Mouse (Mus musculus) right cerebral cortex, postnatal 25 days (tissue): ENCODE measurements at regions not wholly inside any gene's neighbourhood (a gene's known extent, or its start where the extent isn't known, plus 50 kb on each side); places are given as distances from the start of the nearest gene placed in this dataset.
"Not testable (repeated sequence)": the region's sequence is repeated elsewhere in the genome, so short reads cannot be mapped to it uniquely, and the experiment has no call there.

Source experiments
- DNase-seq: peaks from one replicate; pipeline ENCODE4 v3.0.0; 2022

- no peak for DNase-seq
Observed at GRCm38 (mm10) chr13:6837446-6837845, 188.9 kb upstream of the Pfkp start.

- no peak for DNase-seq
Observed at GRCm38 (mm10) chr13:6837075-6837422, 188.5 kb upstream of the Pfkp start.

DNA sequence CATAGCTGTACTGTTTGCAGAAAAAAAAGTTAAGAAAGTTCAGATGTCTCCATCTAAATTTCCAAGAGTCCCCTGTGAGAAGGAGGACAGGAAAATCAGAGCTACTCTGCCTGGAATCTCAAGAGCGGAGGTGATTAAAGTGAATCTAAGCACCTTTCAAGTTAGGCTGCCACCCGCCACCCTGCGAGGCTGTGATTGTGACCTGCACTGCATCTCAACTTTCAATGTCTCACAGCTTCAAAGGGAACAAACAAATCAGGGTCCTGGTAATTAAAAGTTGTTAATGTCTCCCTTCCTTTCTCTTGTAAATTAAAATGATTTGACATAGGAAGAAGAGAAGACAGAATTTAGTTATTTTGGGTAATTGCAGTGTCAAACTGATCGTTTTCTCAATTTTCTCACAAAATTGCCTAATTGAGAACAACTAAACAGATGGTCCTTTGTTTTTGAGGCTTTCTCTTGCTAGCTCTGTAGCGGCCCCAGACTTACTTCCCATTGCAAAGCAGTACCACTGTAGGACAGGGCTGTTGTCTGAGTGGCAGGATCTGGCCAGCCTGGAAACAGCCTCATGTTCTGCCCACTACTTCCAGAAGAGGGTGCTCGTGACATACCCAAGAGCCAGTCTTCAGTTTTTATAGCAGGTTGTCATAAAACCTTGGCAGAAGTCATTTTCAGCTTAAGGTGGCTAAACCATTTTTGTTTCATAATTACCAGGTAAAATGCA lies 187.9 kb upstream of the Pfkp start:
- peak; percentile 47 for DNase-seq

GRCm38 (mm10) chr13:6829882-6830281 lies 181.3 kb upstream of the Pfkp start:
- DNase-seq: no peak

DNA sequence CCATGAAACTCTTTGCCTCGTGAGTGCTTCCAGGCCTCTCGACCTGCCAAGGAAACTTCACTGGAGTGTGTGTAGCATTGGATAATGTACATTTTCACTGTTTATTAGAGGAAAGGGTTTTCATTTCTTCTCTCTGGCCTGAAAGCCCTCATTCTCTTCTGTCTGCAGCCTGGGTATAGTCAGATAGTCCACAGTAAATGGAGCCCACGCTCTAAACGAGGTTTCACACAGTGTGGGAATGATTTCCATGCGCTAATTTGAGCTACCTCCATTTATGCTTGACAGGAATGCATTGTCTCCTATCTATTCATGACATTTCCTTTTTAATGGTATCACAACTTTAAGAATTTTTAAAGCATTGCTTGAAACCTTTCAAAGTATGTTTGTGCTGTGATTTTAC lies 180.8 kb upstream of the Pfkp start:
- no peak for DNase-seq

GRCm38 (mm10) chr13:6828601-6829330 lies 180.2 kb upstream of the Pfkp start:
- not testable (repeated sequence) for DNase-seq

DNA sequence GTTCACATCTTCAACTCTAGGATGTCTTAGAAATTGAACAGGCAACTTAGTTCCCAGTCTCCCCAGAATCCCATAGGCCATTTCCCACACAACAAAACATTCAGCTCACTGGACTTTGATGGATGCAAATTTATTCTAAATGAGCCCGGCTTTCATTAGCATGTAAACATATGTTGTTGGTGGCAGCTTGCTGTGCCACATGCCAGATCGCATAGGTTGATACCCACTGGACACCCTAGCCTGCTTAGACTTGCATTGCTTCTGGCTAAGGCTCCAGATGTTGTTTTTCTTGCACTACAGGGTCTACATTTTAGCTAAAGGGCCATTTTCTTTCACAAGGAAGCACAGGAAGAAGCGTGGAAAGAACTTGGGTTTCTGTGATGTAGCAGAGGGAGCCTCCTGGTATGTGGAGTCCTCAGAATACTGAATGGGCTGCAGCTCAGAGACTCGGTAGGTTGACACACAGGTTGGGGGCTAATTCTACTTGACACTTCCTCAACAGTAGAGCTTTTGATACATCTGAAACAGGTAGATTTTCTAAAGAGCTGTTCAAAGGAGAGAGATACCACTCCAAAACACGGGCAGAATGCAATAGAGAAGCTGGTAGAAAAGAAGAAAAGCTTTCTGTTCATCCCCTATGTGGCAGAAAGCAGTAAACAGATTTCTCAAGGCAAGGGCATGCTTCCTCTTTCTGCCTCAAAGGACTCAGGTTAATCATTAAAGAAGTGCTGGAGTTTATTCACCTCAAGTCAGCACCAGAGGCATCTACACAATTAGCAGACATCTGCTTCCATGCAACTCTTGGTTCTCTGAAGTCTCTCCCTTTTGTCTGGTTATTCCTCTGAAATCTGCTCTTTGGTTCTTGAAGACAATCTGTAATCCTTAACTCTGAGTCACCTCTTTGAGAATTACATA lies 153.9 kb upstream of the Pfkp start:
- DNase-seq: no peak

DNA sequence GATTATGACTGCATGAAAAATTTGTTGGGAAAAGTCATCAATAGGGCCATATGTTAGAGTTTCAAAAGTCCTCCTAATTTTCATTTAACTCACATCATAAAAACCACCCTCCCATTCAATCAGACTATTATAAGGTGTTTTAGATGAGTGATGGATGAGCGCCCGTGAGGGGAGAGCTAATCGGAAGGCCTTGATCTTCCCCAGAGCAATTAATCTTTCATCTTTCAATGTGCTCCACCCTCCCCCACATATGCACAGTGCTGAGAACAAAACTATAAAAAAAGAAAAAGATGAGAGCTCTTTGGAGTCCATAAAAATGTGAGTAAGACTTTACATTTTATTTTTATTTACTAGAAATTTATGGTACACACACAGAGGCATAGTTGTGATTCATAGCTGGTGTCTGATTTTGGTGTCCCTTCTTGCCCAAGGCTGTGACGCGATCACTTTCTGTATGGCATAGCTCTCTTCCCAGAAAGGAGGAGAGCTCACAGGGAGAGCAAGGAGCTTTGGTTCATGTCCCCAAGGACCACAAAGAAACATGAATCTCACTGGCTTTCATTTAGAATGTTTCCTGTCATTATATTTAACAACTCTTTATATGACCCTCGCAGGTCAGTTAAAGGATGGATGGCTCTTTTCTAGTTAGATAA lies 119.5 kb upstream of the Pfkp start:
- no peak for DNase-seq

DNA sequence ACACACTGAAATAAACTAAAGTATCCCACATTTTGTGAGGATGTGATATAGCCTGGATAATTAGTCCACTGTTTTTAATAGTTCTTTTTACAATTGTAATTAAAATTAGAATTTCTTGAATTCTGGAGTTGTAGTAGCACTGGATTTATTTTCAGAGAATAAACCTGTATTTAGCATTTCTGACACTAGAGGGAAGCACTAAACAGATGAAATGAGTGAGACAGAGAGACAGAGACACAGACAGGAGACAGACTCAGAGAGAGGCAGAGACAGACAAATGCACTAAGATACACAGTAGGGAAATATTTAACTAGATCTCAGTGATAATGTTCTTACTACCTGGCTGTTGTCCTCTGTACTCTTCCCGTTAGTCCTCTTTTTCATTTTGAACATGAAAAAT lies 108.6 kb upstream of the Pfkp start:
- DNase-seq: no peak

DNA sequence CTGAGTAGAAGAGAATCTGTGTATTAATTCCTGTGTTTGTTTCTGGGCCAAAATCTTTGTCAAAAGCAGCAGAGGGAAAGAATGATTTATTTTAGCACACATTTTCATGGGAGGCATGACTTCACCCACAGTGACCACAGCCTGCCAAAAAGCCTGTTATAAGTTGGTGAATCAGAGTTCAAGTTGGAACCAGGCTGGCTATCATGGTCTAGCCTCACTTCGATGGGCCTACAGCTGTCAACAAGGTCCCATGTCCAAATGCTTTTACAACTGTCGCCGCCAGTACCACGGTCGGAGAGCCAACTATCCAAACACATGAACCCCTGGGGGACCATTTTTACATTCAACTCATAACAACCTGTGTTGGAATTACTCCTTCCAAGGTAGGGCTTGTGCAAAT lies 103.0 kb upstream of the Pfkp start:
- no peak for DNase-seq

DNA sequence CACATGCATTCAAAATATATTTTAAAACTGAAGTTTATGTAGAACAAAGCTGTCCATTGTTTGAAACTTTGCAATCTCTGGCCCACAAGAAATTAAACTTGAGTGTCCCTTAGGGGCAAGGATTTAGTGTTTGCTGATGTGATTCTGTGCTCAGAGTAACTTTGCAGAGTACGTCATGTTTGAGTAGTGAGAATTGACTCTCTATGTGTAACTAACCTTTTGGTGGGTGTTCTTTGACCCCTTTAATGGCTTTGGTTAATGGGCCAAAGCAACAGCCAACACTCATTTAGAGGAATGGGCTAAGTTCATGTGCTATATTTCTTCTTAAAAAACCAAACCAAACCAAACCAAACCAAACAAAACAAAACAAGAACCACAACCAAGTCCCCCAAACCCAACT lies 102.6 kb upstream of the Pfkp start:
- DNase-seq: no peak

- no peak for DNase-seq
Observed at GRCm38 (mm10) chr13:6741916-6742315, 93.3 kb upstream of the Pfkp start.

DNA sequence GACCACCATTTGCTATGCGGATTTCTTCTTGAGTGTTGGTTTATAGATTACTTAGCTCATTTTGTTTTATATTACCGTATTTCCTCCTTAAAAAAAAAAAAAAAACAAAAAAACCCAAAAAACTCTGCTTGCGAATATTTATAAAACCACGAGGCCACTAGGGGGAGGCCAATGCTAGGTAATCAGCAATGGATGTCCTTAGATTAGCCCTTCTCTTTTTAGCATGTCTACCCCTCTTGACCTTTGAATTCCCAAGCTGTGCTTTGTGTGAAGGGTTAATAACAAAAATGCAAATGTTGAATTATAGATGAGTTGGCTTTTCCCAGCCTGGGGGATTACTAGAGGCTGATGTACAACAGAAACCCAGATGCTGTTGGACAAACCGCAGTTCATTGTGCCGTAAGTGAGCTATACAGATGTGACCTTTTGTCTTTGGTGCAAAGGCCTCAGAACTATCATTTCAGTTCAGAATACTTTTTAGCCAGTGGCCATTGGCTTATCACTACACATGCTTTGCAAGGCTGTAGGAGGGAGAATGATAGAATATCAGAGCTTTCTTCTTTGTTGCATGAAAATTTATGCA lies 88.5 kb upstream of the Pfkp start:
- DNase-seq: no peak
